Mouse (Mus musculus) embryonic fibroblast, embryonic 13.5 days (primary cell): ENCODE data around the gene Hif3a.

Experiments
- CTCF ChIP-seq: IDR thresholded peaks from 2 replicates; pipeline ENCODE4 v1.5.1; 2011; ENCODE audit warnings: mild to moderate bottlenecking, control low read depth, low read length, moderate library complexity, borderline replicate concordance; ENCODE audit not compliant: insufficient read depth
- POLR2A ChIP-seq: IDR thresholded peaks from 2 replicates; pipeline ENCODE4 v1.6.1; 2011; ENCODE audit warnings: low read depth, mild to moderate bottlenecking, control low read depth, low read length, moderate library complexity

DNA sequence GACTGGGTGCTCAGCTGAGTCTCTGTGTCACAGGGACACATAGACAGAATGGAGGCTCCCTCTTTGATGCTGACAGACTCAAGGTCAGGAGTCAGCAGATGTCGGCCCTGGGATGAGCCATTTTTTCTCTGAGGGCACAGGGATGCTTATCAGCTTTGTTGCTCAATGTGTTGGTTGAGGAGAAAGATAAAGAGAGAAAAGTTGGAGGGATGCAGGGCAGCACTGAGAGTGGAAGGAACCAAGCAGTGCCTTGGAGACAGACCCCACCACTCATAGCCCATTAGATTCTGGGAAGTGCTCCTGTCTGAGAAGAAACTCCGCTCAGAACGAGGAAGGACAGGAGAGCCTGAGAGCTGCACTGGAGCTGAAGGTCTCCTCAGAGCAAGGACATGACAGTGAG is 25.5 kb upstream of the Hif3a start:
- no peak for TF ChIP-seq POLR2A
- TF ChIP-seq CTCF = no peak
